Mouse (Mus musculus) neural tube, embryonic 12.5 days (tissue): ENCODE data around the gene Notch3. TPM values are rescaled to one million over a fixed set of nuclear protein-coding genes. Genes with fewer than 3 reads are reported as not detected.
A peak's percentile ranks its signal among the peaks of the same experiment; 100 is the strongest.

Experiments used
- ATAC-seq: fragments of 200-750 bp; cut with Nextera tagmentation; 2 replicates; pipeline ENCODE4 v1.8.0; 2017; ENCODE audit warnings: low read depth, mild to moderate bottlenecking, moderate TSS enrichment, moderate library complexity; ENCODE audit not compliant: low FRiP score
- H3K27ac ChIP-seq: fragments of 300-500 bp; sonication (generic); 2 replicates; pipeline ENCODE4 v1.5.1; 2016
- H3K27me3 ChIP-seq: fragments of 300-500 bp; sonication (generic); replicated peaks from 2 replicates; pipeline ENCODE4 v1.6.1; 2016; ENCODE audit warnings: mild to moderate bottlenecking
- H3K36me3 ChIP-seq: fragments of 300-500 bp; sonication (generic); 2 replicates; pipeline ENCODE4 v1.6.1; 2016; ENCODE audit warnings: mild to moderate bottlenecking
- H3K4me1 ChIP-seq: fragments of 300-500 bp; sonication (generic); 2 replicates; pipeline ENCODE4 v1.6.1; 2016
- H3K4me2 ChIP-seq: fragments of 300-500 bp; sonication (generic); replicated peaks from 2 replicates; pipeline ENCODE4 v1.6.1; 2016; ENCODE audit warnings: mild to moderate bottlenecking
- H3K4me3 ChIP-seq: fragments of 300-500 bp; sonication (generic); 2 replicates; pipeline ENCODE4 v1.5.1; 2016
- H3K9ac ChIP-seq: fragments of 300-500 bp; sonication (generic); 2 replicates; pipeline ENCODE4 v1.6.1; 2016; ENCODE audit warnings: mild to moderate bottlenecking
- H3K9me3 ChIP-seq: fragments of 300-500 bp; sonication (generic); 2 replicates; pipeline ENCODE4 v1.6.1; 2016; ENCODE audit warnings: mild to moderate bottlenecking
- WGBS: fragments of 180-500 bp; shearing (Covaris S2); methylation state at CpG from one replicate; pipeline ENCODE4 v1.1.7; 2016; 5-methylcytosine and 5-hydroxymethylcytosine counted together
- polyA plus RNA-seq: library from polyadenylated mRNA; unstranded; fragments of >200 nt; fragmentation: Nextera tagmentation; extraction: Ambion mirVana; gene quantifications from 2 replicates; pipeline ENCODE4 v1.2.1, GENCODE M21; 2016

The Notch3 gene
- polyA plus RNA-seq, 1 experiment from 2014 or later, result 17.3 TPM

GRCm38 (mm10) chr17:32163910-32164650, 2.6 kb downstream of the Notch3 start:
- 66% methylated on average over 6 of the region's 6 CpGs for WGBS
- peaks cover 47% of the 10 kb centered on the region for H3K4me1 ChIP-seq
- no peak overlapping the region for H3K4me3 ChIP-seq
- H3K4me2 ChIP-seq, result peak overlapping the region; percentile 94
- ATAC-seq, result no peak
- no peaks in the 10 kb centered on the region for H3K27me3 ChIP-seq
- H3K9me3 ChIP-seq, result no peaks in the 10 kb centered on the region
- no peaks in the 10 kb centered on the region; the same call in 1 of the 2 replicates for H3K36me3 ChIP-seq
- H3K9ac ChIP-seq, result no peak overlapping the region
- H3K27ac ChIP-seq, result no peak overlapping the region

- Histone ChIP-seq H3K36me3 (peaks cover 14% of the 10 kb centered on the region), H3K4me2 (peak overlapping the region; percentile 94), H3K9me3 (no peaks in the 10 kb centered on the region), H3K27me3 (no peaks in the 10 kb centered on the region), H3K4me1 (peaks cover 47% of the 10 kb centered on the region), H3K9ac (peak overlapping the region; percentile 69), H3K27ac (no peak overlapping the region), H3K4me3 (peak overlapping the region; percentile 57)
- peak; percentile 38; the same call in 1 of the 2 replicates for ATAC-seq
- WGBS, result 2% methylated on average over 58 of the region's 58 CpGs
These were observed 4.4 kb downstream of the Notch3 start for GRCm38 (mm10) chr17:32162112-32162850.

DNA sequence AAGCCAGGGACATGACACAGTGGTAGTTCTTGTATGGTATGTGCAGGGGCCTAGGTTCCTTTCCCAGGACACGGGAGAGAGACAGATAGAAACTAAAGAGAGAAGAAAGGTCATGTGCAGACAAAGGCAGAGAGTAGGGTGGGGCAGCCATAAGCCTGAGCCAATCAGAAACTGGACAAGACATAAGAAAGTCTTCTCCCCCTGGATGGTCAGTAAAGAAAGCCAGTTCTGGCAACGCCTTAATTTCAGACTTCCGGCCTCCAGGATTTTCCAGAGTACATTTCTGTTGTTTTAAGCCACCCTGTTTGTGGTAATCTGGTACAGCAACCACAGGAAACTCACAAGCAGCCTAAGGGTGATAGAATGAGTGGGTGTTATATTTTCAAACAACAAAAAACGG, 5.8 kb downstream of the Notch3 start:
- Histone ChIP-seq H3K9ac (no peak overlapping the region), H3K9me3 (no peaks in the 10 kb centered on the region), H3K27me3 (no peaks in the 10 kb centered on the region), H3K27ac (no peak overlapping the region), H3K36me3 (peaks cover 20% of the 10 kb centered on the region), H3K4me1 (peaks cover 37% of the 10 kb centered on the region), H3K4me3 (no peak overlapping the region), H3K4me2 (no peak overlapping the region)
- ATAC-seq, result no peak
- 84% methylated on average over 4 of the region's 4 CpGs for WGBS

DNA sequence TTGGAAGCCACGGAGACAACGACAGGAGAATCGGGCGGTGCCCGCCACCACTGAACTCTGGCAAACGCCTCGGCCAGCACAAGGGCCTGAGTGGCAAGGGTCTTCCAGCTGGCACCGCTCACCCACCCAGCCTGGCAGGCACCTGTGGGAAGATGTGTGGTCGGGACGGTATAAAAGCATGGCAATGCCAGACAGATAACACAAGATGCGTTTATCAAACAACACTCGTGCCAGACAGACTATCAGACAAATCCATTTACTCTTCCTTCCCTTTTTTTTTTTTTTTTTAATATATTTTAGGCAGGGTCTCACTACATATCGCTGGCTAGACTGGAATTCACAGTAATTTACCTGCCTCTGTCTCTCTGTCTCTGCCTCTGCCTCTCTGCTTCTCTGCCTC, 7.8 kb downstream of the Notch3 start:
- Histone ChIP-seq H3K27ac (no peak overlapping the region), H3K9ac (no peak overlapping the region), H3K4me2 (no peak overlapping the region), H3K36me3 (peaks cover 31% of the 10 kb centered on the region), H3K4me3 (no peak overlapping the region), H3K4me1 (peaks cover 18% of the 10 kb centered on the region), H3K9me3 (no peaks in the 10 kb centered on the region), H3K27me3 (no peaks in the 10 kb centered on the region)
- no peak for ATAC-seq
- 93% methylated on average over 13 of the region's 13 CpGs for WGBS

DNA sequence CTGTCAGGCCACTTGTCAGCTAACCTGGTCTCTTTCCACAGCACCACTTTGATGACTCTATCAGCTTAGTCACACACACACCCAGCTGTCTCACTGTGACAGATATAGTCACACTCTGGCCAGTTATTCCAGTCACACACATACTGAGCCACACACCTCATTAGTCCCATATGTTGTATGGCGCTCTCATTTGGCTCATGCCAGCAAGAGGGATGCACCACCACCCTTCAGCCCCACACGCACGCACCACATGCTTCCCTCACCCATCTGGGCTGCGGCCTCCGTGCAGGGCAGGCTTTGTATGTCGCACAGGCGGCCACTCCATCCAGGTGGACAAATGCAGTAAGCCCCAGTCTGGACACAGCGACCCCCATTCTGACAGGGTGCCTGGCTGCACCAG, 19.9 kb downstream of the Notch3 start:
- Histone ChIP-seq H3K4me2 (no peak overlapping the region), H3K9ac (no peak overlapping the region), H3K27ac (no peak overlapping the region), H3K4me1 (peaks cover 4% of the 10 kb centered on the region; the same call in 1 of the 2 replicates), H3K4me3 (no peak overlapping the region), H3K36me3 (peaks cover 81% of the 10 kb centered on the region), H3K9me3 (no peaks in the 10 kb centered on the region), H3K27me3 (no peaks in the 10 kb centered on the region)
- ATAC-seq, result no peak
- WGBS, result 92% methylated on average over 8 of the region's 8 CpGs

DNA sequence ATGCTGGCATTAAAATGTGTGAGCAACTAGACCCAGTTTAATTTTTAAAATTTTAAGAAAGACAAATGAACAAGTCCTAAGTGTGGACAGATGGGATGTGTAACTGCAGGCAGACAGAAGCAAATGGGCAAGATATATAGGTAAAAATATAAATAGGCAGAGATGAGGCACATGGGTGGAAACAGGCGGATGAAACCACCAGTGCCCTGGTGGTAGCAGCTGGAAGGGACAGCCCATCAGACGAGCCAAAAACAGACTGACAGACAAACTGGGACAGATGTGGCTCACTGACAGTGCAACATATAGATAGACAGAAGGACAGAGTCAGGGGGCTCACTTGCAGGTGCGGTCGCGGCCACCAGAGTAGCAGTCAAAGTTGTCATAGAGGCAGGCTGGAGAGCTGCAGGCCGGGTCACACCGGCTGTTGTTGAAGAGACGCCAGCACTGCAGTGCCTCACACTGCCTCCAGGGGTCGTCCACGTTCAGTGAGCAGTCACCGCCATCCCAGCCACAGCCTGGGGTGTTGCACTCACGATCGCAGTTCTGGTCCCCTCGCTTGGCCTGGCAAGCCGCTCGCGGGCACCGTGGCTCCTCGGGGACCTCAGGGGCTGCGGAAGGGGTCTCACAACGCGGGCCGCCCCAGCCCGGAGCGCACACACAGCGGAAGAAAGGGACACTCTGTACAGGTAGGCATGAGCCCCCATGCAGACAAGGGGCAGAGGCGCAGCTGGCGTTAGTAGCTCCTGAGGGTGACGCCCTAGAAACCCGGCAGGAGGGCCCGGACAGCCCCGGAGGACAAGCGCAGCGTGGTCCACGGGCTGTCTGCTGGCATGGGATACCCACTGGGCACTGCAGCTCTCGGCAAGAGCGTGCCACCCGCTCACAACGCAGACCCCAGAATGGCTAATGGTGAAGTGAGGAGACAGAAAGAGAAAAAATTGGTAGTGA, 23.5 kb downstream of the Notch3 start:
- peak; percentile 59 for ATAC-seq
- peaks cover 84% of the 10 kb centered on the region for H3K36me3 ChIP-seq
- H3K27ac ChIP-seq, result no peak overlapping the region
- peak overlapping the region; percentile 55 for H3K4me2 ChIP-seq
- H3K27me3 ChIP-seq, result no peaks in the 10 kb centered on the region
- H3K9ac ChIP-seq, result peak overlapping the region; percentile 40; the same call in 1 of the 2 replicates
- peak overlapping the region; percentile 21 for H3K4me3 ChIP-seq
- peaks cover 4% of the 10 kb centered on the region; the same call in 1 of the 2 replicates for H3K4me1 ChIP-seq
- 23% methylated on average over 39 of the region's 39 CpGs for WGBS
- no peaks in the 10 kb centered on the region for H3K9me3 ChIP-seq

DNA sequence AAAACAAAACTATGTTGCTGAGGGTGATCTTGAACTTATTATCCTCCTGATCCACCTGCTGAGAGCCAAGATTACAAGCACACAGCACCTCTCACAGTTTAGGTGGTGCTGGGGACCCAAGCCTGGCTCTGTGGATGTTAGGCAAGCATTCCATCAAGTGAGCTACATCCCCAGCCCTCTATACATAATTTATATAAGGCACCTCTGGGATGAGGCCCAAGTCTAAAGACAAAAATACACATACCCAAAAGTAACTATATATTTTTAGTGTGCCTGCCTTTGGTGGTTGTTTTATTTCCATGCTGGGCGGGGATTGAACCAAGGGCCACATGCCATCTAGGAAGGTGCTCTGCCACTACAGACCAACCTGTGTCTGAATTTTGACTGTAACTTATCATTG, 24.4 kb downstream of the Notch3 start:
- H3K36me3 ChIP-seq, result peaks cover 84% of the 10 kb centered on the region
- no peak overlapping the region for H3K4me2 ChIP-seq
- H3K9ac ChIP-seq, result no peak overlapping the region
- H3K27me3 ChIP-seq, result no peaks in the 10 kb centered on the region
- 94% methylated on average over 1 of the region's 1 CpGs for WGBS
- peaks cover 4% of the 10 kb centered on the region; the same call in 1 of the 2 replicates for H3K4me1 ChIP-seq
- no peak overlapping the region for H3K27ac ChIP-seq
- H3K9me3 ChIP-seq, result no peaks in the 10 kb centered on the region
- ATAC-seq, result no peak
- H3K4me3 ChIP-seq, result no peak overlapping the region

DNA sequence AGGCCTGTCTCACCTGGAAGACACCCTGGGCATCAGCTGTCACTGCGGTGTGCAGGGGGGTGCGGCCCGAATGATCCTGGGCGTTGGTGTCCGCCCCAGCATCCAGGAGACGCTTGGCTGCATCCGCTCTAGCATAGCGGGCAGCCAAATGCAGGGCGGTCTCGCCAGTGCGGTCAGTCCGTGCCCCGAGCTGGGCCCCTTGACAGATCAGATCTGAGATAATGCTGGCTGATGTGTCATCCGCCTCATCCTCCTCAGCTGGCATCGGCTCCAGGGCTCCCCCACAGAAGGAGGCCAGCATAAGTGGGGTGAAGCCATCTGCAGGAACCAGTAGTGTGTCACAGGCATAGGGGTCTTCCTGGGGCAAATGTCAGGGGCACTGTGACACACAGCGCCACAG, 33.3 kb downstream of the Notch3 start:
- H3K4me2 ChIP-seq, result no peak overlapping the region
- WGBS, result 94% methylated on average over 16 of the region's 16 CpGs
- no peak overlapping the region for H3K4me3 ChIP-seq
- H3K4me1 ChIP-seq, result no peaks in the 10 kb centered on the region
- H3K9me3 ChIP-seq, result no peaks in the 10 kb centered on the region
- no peak for ATAC-seq
- no peaks in the 10 kb centered on the region for H3K27me3 ChIP-seq
- no peak overlapping the region for H3K9ac ChIP-seq
- no peak overlapping the region for H3K27ac ChIP-seq
- H3K36me3 ChIP-seq, result peaks cover 83% of the 10 kb centered on the region

- H3K4me1 ChIP-seq, result no peaks in the 10 kb centered on the region
- H3K4me3 ChIP-seq, result no peak overlapping the region
- H3K4me2 ChIP-seq, result no peak overlapping the region
- no peak overlapping the region for H3K9ac ChIP-seq
- H3K27me3 ChIP-seq, result no peaks in the 10 kb centered on the region
- H3K36me3 ChIP-seq, result peaks cover 83% of the 10 kb centered on the region
- WGBS, result 96% methylated on average over 11 of the region's 11 CpGs
- no peak for ATAC-seq
- H3K9me3 ChIP-seq, result no peaks in the 10 kb centered on the region
- H3K27ac ChIP-seq, result no peak overlapping the region
These were observed 34.6 kb downstream of the Notch3 start for GRCm38 (mm10) chr17:32132087-32132486.

DNA sequence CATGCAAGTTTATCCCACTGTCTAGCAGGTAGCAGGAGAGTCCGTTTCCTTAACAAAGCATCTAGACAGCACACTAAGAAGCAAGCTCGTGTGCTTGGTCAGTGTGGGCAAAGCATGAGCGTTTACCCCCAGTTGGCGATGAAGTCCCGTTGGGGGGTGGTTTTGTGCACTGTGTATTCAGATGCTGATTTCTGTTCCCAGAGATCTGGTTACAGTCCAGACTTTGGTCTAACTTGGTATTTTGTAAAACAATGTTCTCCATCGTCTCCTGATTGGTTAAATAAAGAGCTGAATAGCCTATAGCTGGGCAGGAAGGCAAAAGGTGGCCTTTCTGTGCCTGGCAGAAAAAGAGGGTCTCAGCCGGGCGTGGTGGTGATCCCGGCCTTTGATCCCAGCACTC, 36.1 kb downstream of the Notch3 start:
- Histone ChIP-seq H3K4me1 (no peaks in the 10 kb centered on the region), H3K27ac (no peak overlapping the region), H3K9ac (no peak overlapping the region), H3K4me3 (no peak overlapping the region), H3K36me3 (peaks cover 76% of the 10 kb centered on the region), H3K27me3 (no peaks in the 10 kb centered on the region), H3K4me2 (no peak overlapping the region), H3K9me3 (no peaks in the 10 kb centered on the region)
- WGBS, result 94% methylated on average over 9 of the region's 9 CpGs
- ATAC-seq, result no peak

DNA sequence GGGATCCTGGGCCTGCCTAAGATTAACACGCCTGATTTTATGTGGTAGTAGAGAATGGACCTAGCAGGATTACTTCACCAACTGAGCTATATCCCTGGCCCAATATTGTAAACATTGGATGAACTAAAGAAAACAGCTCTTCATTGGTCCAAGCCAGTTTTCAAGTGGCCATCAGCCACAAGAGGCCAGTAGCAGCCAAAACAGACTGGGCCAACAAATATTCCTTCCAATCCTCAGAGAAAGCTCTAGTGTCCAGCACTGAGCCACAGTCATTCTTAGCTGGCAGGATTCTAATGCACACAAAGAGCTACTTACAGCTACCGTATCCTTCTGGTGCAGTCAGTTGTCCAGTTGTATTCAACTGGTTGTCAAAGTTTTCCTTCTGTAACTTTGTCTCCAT, 39.5 kb downstream of the Notch3 start:
- no peak for ATAC-seq
- Histone ChIP-seq H3K9ac (no peak overlapping the region), H3K27ac (no peak overlapping the region), H3K27me3 (no peaks in the 10 kb centered on the region), H3K9me3 (no peaks in the 10 kb centered on the region), H3K36me3 (peaks cover 73% of the 10 kb centered on the region), H3K4me2 (no peak overlapping the region), H3K4me1 (no peaks in the 10 kb centered on the region), H3K4me3 (no peak overlapping the region)
- 94% methylated on average over 2 of the region's 2 CpGs for WGBS

GRCm38 (mm10) chr17:32125407-32125806, 41.2 kb downstream of the Notch3 start:
- H3K4me1 ChIP-seq, result no peaks in the 10 kb centered on the region
- no peak overlapping the region for H3K9ac ChIP-seq
- ATAC-seq, result no peak
- H3K27ac ChIP-seq, result no peak overlapping the region
- H3K36me3 ChIP-seq, result peaks cover 68% of the 10 kb centered on the region
- H3K4me3 ChIP-seq, result no peak overlapping the region
- no peak overlapping the region for H3K4me2 ChIP-seq
- no peaks in the 10 kb centered on the region for H3K27me3 ChIP-seq
- 82% methylated on average over 3 of the region's 3 CpGs for WGBS
- H3K9me3 ChIP-seq, result no peaks in the 10 kb centered on the region
